Mouse (Mus musculus) intestine, embryonic 16.5 days (tissue): ENCODE measurements at regions not wholly inside any gene's neighbourhood (a gene's known extent, or its start where the extent isn't known, plus 50 kb on each side); places are given as distances from the start of the nearest gene placed in this dataset.

Experiments
- ATAC-seq: fragments of 200-750 bp; cut with Nextera tagmentation; 2 replicates; pipeline ENCODE4 v1.8.0; 2017; ENCODE audit warnings: moderate TSS enrichment, moderate library complexity
- H3K27ac ChIP-seq: fragments of 300-500 bp; sonication (generic); 2 replicates; pipeline ENCODE4 v1.5.1; 2014; ENCODE audit warnings: mild to moderate bottlenecking, low read length
- H3K27me3 ChIP-seq: fragments of 300-500 bp; sonication (generic); replicated peaks from 2 replicates; pipeline ENCODE4 v1.6.1; 2014; ENCODE audit warnings: low read length, control low read depth, mixed read lengths; ENCODE audit not compliant: control insufficient read depth, insufficient read depth
- H3K36me3 ChIP-seq: fragments of 300-500 bp; sonication (generic); 2 replicates; pipeline ENCODE4 v1.6.1; 2014; ENCODE audit warnings: low read length, control low read depth; ENCODE audit not compliant: control insufficient read depth, insufficient read depth
- H3K4me1 ChIP-seq: fragments of 300-500 bp; sonication (generic); 2 replicates; pipeline ENCODE4 v1.6.1; 2014; ENCODE audit warnings: low read length, control low read depth, mixed read lengths; ENCODE audit not compliant: control insufficient read depth, insufficient read depth
- H3K4me2 ChIP-seq: fragments of 300-500 bp; sonication (generic); 2 replicates; pipeline ENCODE4 v1.6.1; 2014; ENCODE audit warnings: low read depth, low read length, control low read depth
- H3K4me3 ChIP-seq: fragments of 300-500 bp; sonication (generic); 2 replicates; pipeline ENCODE4 v1.5.1; 2014; ENCODE audit warnings: mild to moderate bottlenecking, low read length
- H3K9ac ChIP-seq: fragments of 300-500 bp; sonication (generic); 2 replicates; pipeline ENCODE4 v1.6.1; 2014; ENCODE audit warnings: low read depth, low read length
- H3K9me3 ChIP-seq: fragments of 300-500 bp; sonication (generic); 2 replicates; pipeline ENCODE4 v1.6.1; 2016; ENCODE audit warnings: low read length, control low read depth; ENCODE audit not compliant: control insufficient read depth
- WGBS: fragments of 180-500 bp; shearing (Covaris S2); extraction: QIAGEN DNeasy Blood & Tissue Kit; methylation state at CpG from one replicate; pipeline ENCODE4 v1.1.7; 2014; 5-methylcytosine and 5-hydroxymethylcytosine counted together

DNA sequence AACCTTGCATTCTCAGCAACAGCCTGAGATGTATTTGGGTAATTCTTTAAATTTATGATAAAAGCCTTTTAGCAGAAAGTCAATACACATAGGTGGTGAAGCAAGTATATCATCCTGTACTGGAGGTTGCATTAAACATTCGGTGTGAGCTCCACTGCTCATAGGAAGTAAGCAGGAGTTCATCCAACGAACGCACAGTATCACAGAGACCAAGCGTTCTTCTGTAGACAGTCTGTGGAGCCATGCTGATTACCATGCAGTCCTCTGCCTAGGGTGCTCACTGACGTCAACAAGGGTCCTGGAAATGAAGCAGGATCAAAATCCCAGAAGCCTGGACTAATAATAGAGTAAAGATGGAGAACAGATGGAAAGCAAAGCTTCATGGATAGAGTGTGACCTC lies 391.1 kb upstream of the Mef2c start:
- H3K4me3 ChIP-seq: no peak overlapping the region
- no peak overlapping the region for H3K4me2 ChIP-seq
- ATAC-seq: no peak
- no peaks in the 10 kb centered on the region for H3K36me3 ChIP-seq
- H3K9me3 ChIP-seq: no peaks in the 10 kb centered on the region
- H3K27me3 ChIP-seq: no peaks in the 10 kb centered on the region
- 68% methylated on average over 5 of the region's 5 CpGs for WGBS
- H3K9ac ChIP-seq: no peak overlapping the region
- no peaks in the 10 kb centered on the region for H3K4me1 ChIP-seq
- no peak overlapping the region for H3K27ac ChIP-seq

DNA sequence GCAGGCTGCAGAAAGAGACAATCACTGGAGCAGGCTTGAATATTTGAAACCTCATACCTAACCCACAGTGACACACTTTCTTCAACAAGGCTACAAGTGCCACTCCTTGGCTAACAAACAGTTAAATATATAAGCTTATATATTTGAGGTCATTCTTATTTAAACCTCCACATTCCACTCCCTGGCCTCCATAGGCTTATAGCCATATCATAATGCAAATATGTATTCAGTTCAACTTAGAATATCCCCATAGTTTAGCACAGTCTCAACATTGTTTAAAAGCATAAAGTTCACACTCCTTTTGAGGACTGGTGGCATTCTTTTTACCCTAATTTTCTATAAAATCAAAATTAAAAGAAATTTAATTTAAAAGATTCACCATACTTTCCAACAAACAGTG lies 390.0 kb upstream of the Mef2c start:
- no peaks in the 10 kb centered on the region for H3K27me3 ChIP-seq
- no peak overlapping the region for H3K4me3 ChIP-seq
- ATAC-seq: no peak
- H3K27ac ChIP-seq: no peak overlapping the region
- H3K9me3 ChIP-seq: no peaks in the 10 kb centered on the region
- H3K4me1 ChIP-seq: no peaks in the 10 kb centered on the region
- H3K9ac ChIP-seq: no peak overlapping the region
- no peaks in the 10 kb centered on the region for H3K36me3 ChIP-seq
- no peak overlapping the region for H3K4me2 ChIP-seq

DNA sequence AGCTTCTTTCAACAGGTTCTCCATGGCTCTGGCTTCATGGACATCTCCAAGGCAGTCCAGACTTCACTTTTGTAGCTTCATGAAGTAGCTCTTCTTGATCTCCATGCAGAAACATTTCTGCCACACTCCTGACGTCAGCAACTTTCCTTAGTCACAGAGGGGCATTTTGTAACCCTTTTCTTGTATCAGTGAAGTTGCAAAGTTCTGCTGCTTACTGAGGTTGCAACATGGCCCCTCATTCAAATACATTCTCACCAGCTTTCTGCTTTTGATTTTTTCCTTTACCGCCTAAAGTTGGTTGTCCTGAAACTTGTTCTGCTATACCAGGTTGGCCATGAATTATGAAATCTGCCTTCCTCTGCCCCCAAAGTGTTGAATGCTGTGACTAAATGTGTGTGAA lies 389.4 kb upstream of the Mef2c start:
- 90% methylated on average over 2 of the region's 2 CpGs for WGBS
- no peaks in the 10 kb centered on the region for H3K36me3 ChIP-seq
- ATAC-seq: no peak

DNA sequence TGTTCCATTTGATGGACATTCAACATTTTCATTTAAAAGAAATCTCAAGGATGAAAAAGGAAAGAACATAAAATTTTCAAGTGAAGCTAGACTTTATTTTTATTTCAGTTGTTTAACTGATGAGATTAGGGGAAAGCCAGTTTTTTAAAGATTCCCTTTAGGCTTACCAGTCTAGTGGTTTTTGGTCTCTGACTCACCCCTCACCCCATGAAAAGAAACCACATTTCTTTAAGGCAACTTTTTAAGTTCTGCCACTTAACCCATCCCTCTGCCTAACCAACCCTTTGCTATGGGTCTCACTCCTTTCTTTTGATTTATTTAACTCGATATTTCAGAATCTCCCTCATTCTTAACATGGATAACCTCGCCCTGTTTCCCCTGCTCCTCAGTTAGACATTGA lies 388.1 kb upstream of the Mef2c start:
- no peak overlapping the region for H3K27ac ChIP-seq
- H3K27me3 ChIP-seq: no peaks in the 10 kb centered on the region
- H3K36me3 ChIP-seq: no peaks in the 10 kb centered on the region
- ATAC-seq: no peak
- no peaks in the 10 kb centered on the region for H3K4me1 ChIP-seq
- no peak overlapping the region for H3K4me3 ChIP-seq
- no peak overlapping the region for H3K9ac ChIP-seq
- 78% methylated on average over 2 of the region's 2 CpGs for WGBS
- H3K9me3 ChIP-seq: no peaks in the 10 kb centered on the region
- no peak overlapping the region for H3K4me2 ChIP-seq

More for the DNA sequence above, 389.4 kb upstream of the Mef2c start:
- Histone ChIP-seq H3K4me3 (no peak overlapping the region), H3K27ac (no peak overlapping the region), H3K4me1 (no peaks in the 10 kb centered on the region), H3K9me3 (no peaks in the 10 kb centered on the region), H3K27me3 (no peaks in the 10 kb centered on the region), H3K9ac (no peak overlapping the region), H3K4me2 (no peak overlapping the region)

DNA sequence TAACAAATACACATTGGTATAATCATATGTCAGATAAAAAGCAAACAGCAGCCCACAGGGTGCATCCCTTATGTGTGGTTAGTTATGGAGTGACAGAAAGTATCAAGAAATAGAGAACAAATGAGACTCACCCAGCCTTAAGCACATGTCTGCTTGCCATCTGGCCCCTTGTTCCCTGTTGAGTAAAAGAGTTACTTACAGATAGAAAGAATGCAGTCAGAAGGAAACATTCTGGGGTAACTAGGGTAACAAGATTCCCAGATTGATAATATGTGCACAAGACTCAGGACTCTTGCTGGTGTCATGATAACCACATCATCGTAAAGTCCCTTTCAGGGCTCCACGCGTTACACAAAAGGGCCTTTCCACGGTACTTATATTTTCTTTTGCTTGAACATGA lies 383.5 kb upstream of the Mef2c start:
- no peaks in the 10 kb centered on the region for H3K4me1 ChIP-seq
- H3K27me3 ChIP-seq: no peaks in the 10 kb centered on the region
- no peaks in the 10 kb centered on the region for H3K9me3 ChIP-seq
- no peak overlapping the region for H3K4me2 ChIP-seq
- H3K4me3 ChIP-seq: no peak overlapping the region
- H3K36me3 ChIP-seq: no peaks in the 10 kb centered on the region
- no peak for ATAC-seq
- 70% methylated on average over 4 of the region's 4 CpGs for WGBS
- no peak overlapping the region for H3K9ac ChIP-seq
- H3K27ac ChIP-seq: no peak overlapping the region

DNA sequence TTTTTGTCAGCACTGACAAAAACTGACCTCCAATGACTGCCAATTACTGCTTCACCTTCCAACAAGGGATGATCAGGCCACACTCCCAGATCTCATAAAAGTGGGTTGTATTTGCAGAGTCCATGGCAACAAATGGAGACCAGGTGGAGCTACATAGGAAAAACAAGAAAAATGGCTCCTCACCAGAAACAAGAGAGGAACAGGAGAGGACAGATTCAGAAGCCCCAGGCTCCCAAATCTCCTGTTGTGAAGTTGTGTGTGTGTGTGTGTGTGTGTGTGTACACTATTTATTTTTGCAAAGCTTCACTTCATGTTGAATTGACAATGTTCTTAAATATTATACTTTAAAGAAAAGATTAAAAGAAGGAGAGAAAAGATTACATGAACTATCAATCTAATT lies 380.2 kb upstream of the Mef2c start:
- Histone ChIP-seq H3K9me3 (no peaks in the 10 kb centered on the region), H3K4me3 (no peak overlapping the region), H3K27me3 (no peaks in the 10 kb centered on the region), H3K4me2 (no peak overlapping the region), H3K27ac (no peak overlapping the region), H3K9ac (no peak overlapping the region), H3K36me3 (no peaks in the 10 kb centered on the region), H3K4me1 (no peaks in the 10 kb centered on the region)
- no peak for ATAC-seq

DNA sequence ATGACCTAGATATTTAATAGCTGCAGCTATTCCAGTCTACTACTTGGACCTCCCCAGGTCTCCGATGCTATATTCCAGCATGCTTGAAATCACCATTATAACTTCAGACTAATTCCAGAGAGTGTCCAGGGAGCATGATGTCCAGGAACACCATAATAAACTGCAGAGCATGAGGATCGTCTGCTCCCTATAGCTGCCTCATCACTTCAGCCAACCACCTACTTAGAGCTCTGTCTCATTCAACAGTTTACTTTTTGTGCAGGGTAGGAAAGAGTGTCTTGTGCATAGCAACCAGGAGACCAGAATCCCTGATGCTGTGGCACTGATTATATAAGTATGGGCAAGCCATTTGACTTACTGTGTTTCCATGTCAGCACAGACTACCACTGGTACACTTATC lies 379.2 kb upstream of the Mef2c start:
- Histone ChIP-seq H3K36me3 (no peaks in the 10 kb centered on the region), H3K27ac (no peak overlapping the region), H3K4me3 (no peak overlapping the region), H3K4me1 (no peaks in the 10 kb centered on the region), H3K4me2 (no peak overlapping the region), H3K9ac (no peak overlapping the region), H3K9me3 (no peaks in the 10 kb centered on the region), H3K27me3 (no peaks in the 10 kb centered on the region)
- 70% methylated on average over 2 of the region's 2 CpGs for WGBS
- ATAC-seq: no peak

DNA sequence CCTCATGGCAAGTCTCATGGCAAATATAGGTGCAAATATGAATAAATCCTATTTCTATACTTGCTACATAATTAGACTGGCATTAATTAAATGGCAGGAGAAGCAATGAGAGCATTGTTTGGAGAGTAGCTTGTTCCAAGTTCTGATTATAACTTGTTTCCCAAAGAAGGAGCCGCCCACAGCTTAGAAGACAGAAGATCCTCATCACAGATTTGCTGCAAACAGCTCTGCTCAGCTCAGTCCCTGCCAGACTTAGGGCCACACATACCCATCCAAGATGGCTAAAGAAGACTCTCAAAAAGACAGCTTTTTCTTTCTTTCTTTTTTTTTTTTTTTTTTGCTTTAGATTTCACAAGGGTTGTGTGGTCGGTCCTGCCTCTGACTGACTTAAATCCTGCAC lies 377.4 kb upstream of the Mef2c start:
- H3K9ac ChIP-seq: no peak overlapping the region
- H3K27ac ChIP-seq: no peak overlapping the region
- no peaks in the 10 kb centered on the region for H3K9me3 ChIP-seq
- H3K36me3 ChIP-seq: no peaks in the 10 kb centered on the region
- no peaks in the 10 kb centered on the region for H3K4me1 ChIP-seq
- H3K4me2 ChIP-seq: no peak overlapping the region
- no peak overlapping the region for H3K4me3 ChIP-seq
- no peak for ATAC-seq
- no peaks in the 10 kb centered on the region for H3K27me3 ChIP-seq
- 91% methylated on average over 2 of the region's 2 CpGs for WGBS

DNA sequence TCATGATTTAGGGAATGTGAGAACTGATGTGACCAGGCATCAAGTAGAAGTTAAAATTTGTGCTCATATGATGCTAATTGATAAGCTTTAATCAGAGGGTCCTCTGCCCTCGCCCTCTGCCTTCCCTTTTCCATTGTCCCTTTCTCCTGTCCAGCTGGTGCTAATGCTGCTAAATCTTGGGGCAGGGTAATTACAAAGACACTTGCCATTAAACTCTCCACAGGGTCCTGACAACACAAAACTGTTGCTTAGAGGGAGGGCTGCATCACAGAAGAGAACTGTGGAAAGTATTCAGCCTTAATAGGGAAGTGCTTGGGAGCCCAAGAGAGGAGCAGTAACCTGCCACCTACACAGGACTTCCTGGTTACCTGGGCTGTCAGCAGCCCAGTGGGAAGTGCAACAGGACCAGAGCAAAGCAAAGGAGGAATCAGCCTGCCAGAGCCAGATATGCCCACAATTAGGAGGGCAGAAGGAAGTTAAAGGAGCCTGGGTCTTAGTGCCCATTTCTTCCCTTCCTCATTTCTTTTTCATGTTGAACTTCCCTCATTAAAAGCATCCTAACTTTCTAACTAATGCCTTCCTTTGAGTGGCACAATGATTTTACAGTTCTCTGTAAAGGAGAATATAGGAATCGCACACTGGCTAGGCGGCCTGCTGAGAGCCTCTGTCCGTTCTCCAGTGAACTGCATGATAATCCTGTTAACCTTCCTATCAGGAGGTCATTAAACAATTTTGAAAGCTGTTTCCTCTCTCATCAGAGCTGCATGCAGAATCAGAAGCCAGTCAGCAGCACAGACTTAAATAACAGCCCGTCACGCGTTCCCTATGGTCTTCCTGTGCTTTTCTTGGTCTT lies 372.5 kb upstream of the Mef2c start:
- Histone ChIP-seq H3K4me1 (no peaks in the 10 kb centered on the region), H3K4me3 (no peak overlapping the region), H3K27ac (no peak overlapping the region), H3K27me3 (no peaks in the 10 kb centered on the region), H3K9ac (no peak overlapping the region), H3K4me2 (no peak overlapping the region), H3K36me3 (no peaks in the 10 kb centered on the region), H3K9me3 (no peaks in the 10 kb centered on the region)
- 61% methylated on average over 7 of the region's 7 CpGs for WGBS
- ATAC-seq: no peak

DNA sequence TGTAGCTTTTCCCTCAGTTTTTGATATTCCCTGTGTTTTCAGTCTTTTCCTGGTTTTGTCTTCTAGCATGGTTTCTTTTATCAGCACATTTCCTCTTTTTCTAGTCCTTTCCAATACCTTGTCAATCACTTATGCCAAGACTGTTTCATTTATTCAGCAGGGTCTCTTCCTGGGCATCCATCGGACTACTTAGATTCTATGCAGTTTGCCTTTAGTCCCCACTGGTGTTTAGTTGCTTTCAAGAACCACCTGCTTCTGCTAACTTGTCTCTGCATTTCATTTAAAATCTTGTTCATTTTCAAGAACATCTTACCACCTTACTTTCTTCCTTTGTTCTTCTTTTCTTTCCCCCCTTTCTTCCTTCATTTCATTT lies 371.9 kb upstream of the Mef2c start:
- no peaks in the 10 kb centered on the region for H3K27me3 ChIP-seq
- no peak overlapping the region for H3K9ac ChIP-seq
- H3K9me3 ChIP-seq: no peaks in the 10 kb centered on the region
- no peak for ATAC-seq
- WGBS: 86% methylated on average over 1 of the region's 1 CpGs
- H3K4me2 ChIP-seq: no peak overlapping the region
- no peak overlapping the region for H3K27ac ChIP-seq
- no peaks in the 10 kb centered on the region for H3K36me3 ChIP-seq
- no peak overlapping the region for H3K4me3 ChIP-seq
- no peaks in the 10 kb centered on the region for H3K4me1 ChIP-seq
